28 mouse cellular contexts compared by ENCODE assay signal in the genomic region with DNA sequence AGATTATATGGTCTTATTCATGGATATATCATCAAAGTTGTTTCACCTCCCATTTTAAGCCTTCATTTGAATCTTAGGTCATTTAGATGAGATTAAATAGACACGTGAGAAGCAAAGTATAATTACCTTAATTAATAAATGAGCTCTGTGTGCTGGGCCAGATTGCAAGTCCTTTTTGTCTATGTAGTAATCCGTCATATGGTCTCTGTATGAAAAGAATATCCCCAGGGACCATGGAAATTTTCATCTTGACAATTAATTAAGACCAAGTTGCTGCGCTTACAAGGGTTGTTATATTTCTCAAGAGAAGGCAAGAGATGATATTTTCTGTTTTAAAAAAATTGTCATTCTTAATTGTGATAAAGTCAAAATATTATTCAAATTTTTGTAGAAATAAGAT. TPM values are rescaled to one million over a fixed set of nuclear protein-coding genes. Genes with fewer than 3 reads are reported as not detected.
DNase-seq lines count a peak whose midpoint lies in the region; ATAC-seq and TF ChIP-seq lines count a peak whose summit lies in the region.
"Had no signal": no experiment of that assay in that cellular context is flagged by ENCODE, and none has a peak within 500 bp of the region (broad histone marks: within the 10 kb centered on the region; RNA-seq: fewer than 3 reads in every experiment).

No protein-coding gene starts in this region.

- H3K4me1 ChIP-seq in hindbrain, embryonic 12.5 days = no peaks in the 10 kb centered on the region
- no peaks in the 10 kb centered on the region for H3K4me1 ChIP-seq in hindbrain, embryonic 16.5 days (ENCODE audit: control insufficient read depth, insufficient read depth, low read depth, low read length)
- no peaks in the 10 kb centered on the region for H3K4me1 ChIP-seq in midbrain, postnatal 0 days (ENCODE audit: insufficient read depth, low read length)
- H3K4me1 ChIP-seq in midbrain, embryonic 10.5 days = no peaks in the 10 kb centered on the region
- no peaks in the 10 kb centered on the region for H3K4me1 ChIP-seq in hindbrain, embryonic 13.5 days (replicated peaks)
- no peaks in the 10 kb centered on the region for H3K4me1 ChIP-seq in hindbrain, postnatal 0 days (ENCODE audit: insufficient read depth, low read length)
- H3K4me1 ChIP-seq: embryonic facial prominence, embryonic 12.5 days; forebrain, embryonic 12.5 days; forebrain, embryonic 15.5 days; heart, embryonic 10.5 days; heart, embryonic 13.5 days; intestine, embryonic 15.5 days had no signal

- peak; percentile 21 for DNase-seq in midbrain, postnatal 0 days (ENCODE audit: low spot score)
- no peak for DNase-seq in midbrain, embryonic 10.5 days (ENCODE audit: low spot score)
- DNase-seq in hindbrain, postnatal 0 days (ENCODE audit: low spot score) = peak; percentile 31
- no peak for DNase-seq in cerebellum, adult 8-10 months
- DNase-seq: adrenal gland, adult 2 months; adrenal gland, postnatal 14 days; cerebellum, adult 11-12 months; cerebellum, adult 9-10 months; cerebellum, postnatal 14 days; gastrocnemius, postnatal 10 days; gastrocnemius, postnatal 36 days; heart, adult 2 months; heart, postnatal 14 days; kidney, adult 11 months had no signal

- no peaks in the 10 kb centered on the region for H3K9me3 ChIP-seq in hindbrain, embryonic 12.5 days (replicated peaks)
- no peaks in the 10 kb centered on the region for H3K9me3 ChIP-seq in hindbrain, embryonic 16.5 days (ENCODE audit: control insufficient read depth, low read length)
- H3K9me3 ChIP-seq in midbrain, postnatal 0 days (ENCODE audit: low read length) = no peaks in the 10 kb centered on the region
- H3K9me3 ChIP-seq in midbrain, embryonic 10.5 days (replicated peaks) = no peaks in the 10 kb centered on the region
- H3K9me3 ChIP-seq in hindbrain, embryonic 13.5 days = no peaks in the 10 kb centered on the region
- no peaks in the 10 kb centered on the region for H3K9me3 ChIP-seq in hindbrain, postnatal 0 days (ENCODE audit: low read length)
- H3K9me3 ChIP-seq: embryonic facial prominence, embryonic 12.5 days; forebrain, embryonic 12.5 days; forebrain, embryonic 15.5 days; heart, embryonic 10.5 days; heart, embryonic 13.5 days; intestine, embryonic 15.5 days had no signal

- H3K4me2 ChIP-seq in hindbrain, embryonic 12.5 days (replicated peaks) = no peak overlapping the region
- no peak overlapping the region for H3K4me2 ChIP-seq in hindbrain, embryonic 16.5 days (ENCODE audit: low read length)
- no peak overlapping the region for H3K4me2 ChIP-seq in midbrain, postnatal 0 days (ENCODE audit: low read depth, low read length, poor library complexity, severe bottlenecking)
- H3K4me2 ChIP-seq in hindbrain, embryonic 13.5 days = no peak overlapping the region
- H3K4me2 ChIP-seq in hindbrain, postnatal 0 days (ENCODE audit: low read depth, low read length) = no peak overlapping the region
- H3K4me2 ChIP-seq: embryonic facial prominence, embryonic 12.5 days; forebrain, embryonic 12.5 days; forebrain, embryonic 15.5 days; heart, embryonic 13.5 days; intestine, embryonic 15.5 days had no signal

- H3K27ac ChIP-seq in hindbrain, embryonic 12.5 days = no peak overlapping the region
- no peak overlapping the region for H3K27ac ChIP-seq in hindbrain, embryonic 16.5 days (ENCODE audit: low read depth, low read length)
- no peak overlapping the region for H3K27ac ChIP-seq in midbrain, postnatal 0 days (ENCODE audit: low read depth, low read length)
- H3K27ac ChIP-seq in midbrain, embryonic 10.5 days (replicated peaks) = no peak overlapping the region
- H3K27ac ChIP-seq in hindbrain, embryonic 13.5 days = no peak overlapping the region
- H3K27ac ChIP-seq in hindbrain, postnatal 0 days = no peak overlapping the region
- H3K27ac ChIP-seq: embryonic facial prominence, embryonic 12.5 days; forebrain, embryonic 12.5 days; forebrain, embryonic 15.5 days; heart, adult 2 months; heart, embryonic 10.5 days; heart, embryonic 13.5 days; intestine, embryonic 15.5 days had no signal

- peak; percentile 60; the same call in 1 of the 2 replicates for ATAC-seq in hindbrain, embryonic 12.5 days (ENCODE audit: low FRiP score)
- ATAC-seq in hindbrain, embryonic 16.5 days = no peak
- no peak for ATAC-seq in midbrain, postnatal 0 days (ENCODE audit: low FRiP score)
- peak; percentile 66; the same call in 1 of the 2 replicates for ATAC-seq in hindbrain, embryonic 13.5 days (ENCODE audit: low FRiP score)
- ATAC-seq in hindbrain, postnatal 0 days = no peak
- ATAC-seq: CD4-positive, CD25-positive, alpha-beta regulatory T cell, adult 4 months; forebrain, embryonic 15.5 days; intestine, embryonic 15.5 days had no signal

- no peak overlapping the region for H3K9ac ChIP-seq in hindbrain, embryonic 12.5 days
- H3K9ac ChIP-seq in hindbrain, embryonic 16.5 days (ENCODE audit: low read depth, low read length) = no peak overlapping the region
- no peak overlapping the region for H3K9ac ChIP-seq in midbrain, postnatal 0 days (replicated peaks; ENCODE audit: low read length, poor library complexity, severe bottlenecking)
- H3K9ac ChIP-seq in hindbrain, embryonic 13.5 days = no peak overlapping the region
- H3K9ac ChIP-seq in hindbrain, postnatal 0 days (replicated peaks; ENCODE audit: low read length) = no peak overlapping the region
- H3K9ac ChIP-seq: embryonic facial prominence, embryonic 12.5 days; forebrain, embryonic 12.5 days; forebrain, embryonic 15.5 days; heart, embryonic 13.5 days; intestine, embryonic 15.5 days had no signal

- no peaks in the 10 kb centered on the region for H3K27me3 ChIP-seq in hindbrain, embryonic 12.5 days
- H3K27me3 ChIP-seq in hindbrain, embryonic 16.5 days (replicated peaks; ENCODE audit: control insufficient read depth, insufficient read depth, low read length) = no peaks in the 10 kb centered on the region
- H3K27me3 ChIP-seq in midbrain, postnatal 0 days (ENCODE audit: insufficient read depth, low read length) = no peaks in the 10 kb centered on the region
- no peaks in the 10 kb centered on the region for H3K27me3 ChIP-seq in midbrain, embryonic 10.5 days (ENCODE audit: low read depth, poor library complexity, severe bottlenecking)
- no peaks in the 10 kb centered on the region for H3K27me3 ChIP-seq in hindbrain, embryonic 13.5 days
- no peaks in the 10 kb centered on the region for H3K27me3 ChIP-seq in hindbrain, postnatal 0 days (ENCODE audit: insufficient read depth, low read length)
- H3K27me3 ChIP-seq: embryonic facial prominence, embryonic 12.5 days; forebrain, embryonic 12.5 days; forebrain, embryonic 15.5 days; heart, embryonic 13.5 days; intestine, embryonic 15.5 days had no signal

- no peak overlapping the region for H3K4me3 ChIP-seq in hindbrain, embryonic 12.5 days
- no peak overlapping the region for H3K4me3 ChIP-seq in hindbrain, embryonic 16.5 days (ENCODE audit: low read length)
- H3K4me3 ChIP-seq in midbrain, postnatal 0 days (ENCODE audit: low read depth, low read length) = no peak overlapping the region
- no peak overlapping the region for H3K4me3 ChIP-seq in midbrain, embryonic 10.5 days
- no peak overlapping the region for H3K4me3 ChIP-seq in hindbrain, embryonic 13.5 days
- H3K4me3 ChIP-seq in hindbrain, postnatal 0 days (ENCODE audit: low read length) = no peak overlapping the region
- H3K4me3 ChIP-seq: embryonic facial prominence, embryonic 12.5 days; erythroblast, embryonic 14.5 days; forebrain, embryonic 12.5 days; forebrain, embryonic 15.5 days; heart, adult 2 months; heart, embryonic 10.5 days; heart, embryonic 13.5 days; intestine, embryonic 15.5 days had no signal

- no peaks in the 10 kb centered on the region for H3K36me3 ChIP-seq in hindbrain, embryonic 12.5 days
- H3K36me3 ChIP-seq in hindbrain, embryonic 16.5 days (ENCODE audit: control insufficient read depth, insufficient read depth, low read length) = no peaks in the 10 kb centered on the region
- H3K36me3 ChIP-seq in midbrain, postnatal 0 days (ENCODE audit: insufficient read depth, low read length) = no peaks in the 10 kb centered on the region
- no peaks in the 10 kb centered on the region for H3K36me3 ChIP-seq in midbrain, embryonic 10.5 days
- no peaks in the 10 kb centered on the region for H3K36me3 ChIP-seq in hindbrain, embryonic 13.5 days
- H3K36me3 ChIP-seq in hindbrain, postnatal 0 days (ENCODE audit: insufficient read depth, low read length) = no peaks in the 10 kb centered on the region
- H3K36me3 ChIP-seq: embryonic facial prominence, embryonic 12.5 days; forebrain, embryonic 12.5 days; forebrain, embryonic 15.5 days; heart, embryonic 10.5 days; heart, embryonic 13.5 days; intestine, embryonic 15.5 days had no signal

- 62% methylated on average over 3 of the region's 3 CpGs for WGBS in hindbrain, embryonic 12.5 days
- 35% methylated on average over 3 of the region's 3 CpGs for WGBS in hindbrain, embryonic 16.5 days
- WGBS in midbrain, postnatal 0 days = 48% methylated on average over 3 of the region's 3 CpGs
- 86% methylated on average over 3 of the region's 3 CpGs for WGBS in midbrain, embryonic 10.5 days
- WGBS in hindbrain, embryonic 13.5 days = 39% methylated on average over 3 of the region's 3 CpGs
- WGBS in hindbrain, postnatal 0 days = 44% methylated on average over 3 of the region's 3 CpGs

- TF ChIP-seq CTCF in midbrain, postnatal 0 days (IDR thresholded peaks at IDR 0.05) = no peak
- TF ChIP-seq CTCF in hindbrain, postnatal 0 days (IDR thresholded peaks at IDR 0.05; ENCODE audit: low read depth) = no peak

RNA-seq across cellular contexts. Expression of gene Kcnt2, which starts 47.2 kb away (rescaled TPM):
- 1.9 and 2.5 TPM in 2 replicates for polyA plus RNA-seq in hindbrain, embryonic 12.5 days (2016; fragmentation: Nextera tagmentation; extraction: Ambion mirVana)
- polyA plus RNA-seq in hindbrain, embryonic 16.5 days (2015; fragmentation: Nextera tagmentation; extraction: Ambion mirVana) = 3.1 TPM in 2 replicates
- 9.5 and 9.6 TPM in 2 replicates for total RNA-seq in midbrain, postnatal 0 days (2014; rRNA removed)
- polyA plus RNA-seq in midbrain, postnatal 0 days (2015; fragmentation: Nextera tagmentation; extraction: Ambion mirVana) = 2.2 and 2.8 TPM in 2 replicates
- 1.2 and 1.5 TPM in 2 replicates for polyA plus RNA-seq in midbrain, embryonic 10.5 days (2016; fragmentation: Nextera tagmentation; extraction: Ambion mirVana)
- polyA plus RNA-seq in hindbrain, embryonic 13.5 days (2015; fragmentation: Nextera tagmentation; extraction: Ambion mirVana) = 2.0 and 2.1 TPM in 2 replicates
- 3.2 and 5.4 TPM in 2 replicates for total RNA-seq in hindbrain, postnatal 0 days (2014; rRNA removed)
- polyA plus RNA-seq in hindbrain, postnatal 0 days (2015; fragmentation: Nextera tagmentation; extraction: Ambion mirVana) = 2.5 and 2.7 TPM in 2 replicates
- total RNA-seq: granulocyte monocyte progenitor cell, adult 5-6 weeks; hematopoietic stem cell, adult 5-6 weeks; MEL had no signal
- polyA plus RNA-seq: CD4-positive, CD25-positive, alpha-beta regulatory T cell, adult 4 months; erythroblast, embryonic 14.5 days had no signal

Comparison
In these comparisons a context has a peak if more than half of its experiments do, and no peak if none do; other contexts are left out.
1. ATAC-seq: peak in hindbrain, embryonic 12.5 days (single experiment) and hindbrain, embryonic 13.5 days (single experiment); none in hindbrain, embryonic 16.5 days (single experiment), midbrain, postnatal 0 days (single experiment) and hindbrain, postnatal 0 days (single experiment).
2. DNase-seq: peak in midbrain, postnatal 0 days (single experiment) and hindbrain, postnatal 0 days (single experiment); none in midbrain, embryonic 10.5 days (single experiment) and cerebellum, adult 8-10 months (single experiment).